Mouse (Mus musculus) liver, adult 10 weeks (tissue): Measurements from ENCODE around the gene Zscan4c. TPM values are rescaled to one million over a fixed set of nuclear protein-coding genes. Genes with fewer than 3 reads are reported as not detected.

ENCODE experiments used
- polyA plus RNA-seq: library from polyadenylated mRNA; stranded (reverse); fragments of 350-450 nt; fragmentation: Illumina TruSeq; extraction: RNeasy Lipid Tissue Mini Kit (QIAGEN cat#74804); gene quantifications from one replicate; pipeline ENCODE4 v1.2.3, GENCODE M21; 2014; ENCODE audit warnings: low read depth, low replicate concordance

Zscan4c gene
- polyA plus RNA-seq = not detected

DNA sequence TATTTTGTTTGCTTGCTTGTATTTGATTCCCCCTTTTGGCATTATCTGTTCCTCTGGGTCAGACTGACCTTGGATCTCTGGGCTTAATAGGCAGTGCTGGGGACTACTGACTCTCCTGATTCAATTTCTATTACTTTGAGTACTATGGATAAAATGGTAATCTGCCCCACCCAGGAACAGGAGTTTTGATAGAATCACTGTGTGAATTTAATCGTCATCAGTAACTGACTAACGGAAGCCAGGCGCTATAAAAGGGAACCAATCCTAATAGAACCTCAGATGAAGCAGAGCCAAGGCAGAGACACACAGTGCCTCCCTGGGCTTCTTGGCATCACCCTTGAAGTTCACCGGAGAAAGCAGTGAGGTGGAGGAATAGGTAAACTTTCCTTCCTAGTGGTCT, at the start of gene Zscan4c:
Gene Zscan4c (plus strand): TSS at position 301 of the 400 bp plus-strand sequence.

Other genes starting within 250 kb of the Zscan4c start
- gene Zscan4b, start 100.7 kb upstream of the Zscan4c start, polyA plus RNA-seq = not detected
- not detected for gene Zscan4-ps1, start 63.9 kb downstream of the Zscan4c start, polyA plus RNA-seq
- not detected for gene Zscan4d, start 160.4 kb downstream of the Zscan4c start, polyA plus RNA-seq